Mouse (Mus musculus): ENCODE data around the gene Ppp2ca. TPM values are rescaled to one million over a fixed set of nuclear protein-coding genes. Genes with fewer than 3 reads are reported as not detected.

Ppp2ca gene
- polyA plus RNA-seq, 1 experiment from 2014 or later, result 20.2 TPM

- 0 out of 2 replicates have a peak, but pooled peaks cover 3% of the 10 kb centered on the region for H3K4me1 ChIP-seq (ENCODE audit: control insufficient read depth, insufficient read depth, low read length)
- H3K36me3 ChIP-seq (ENCODE audit: control insufficient read depth, insufficient read depth, low read length), result no peaks in the 10 kb centered on the region
- H3K9ac ChIP-seq (ENCODE audit: low read depth, low read length), result no peak overlapping the region
- no peak for ATAC-seq
- 77% methylated on average over 8 of the region's 8 CpGs for whole genome bisulfite sequencing
- H3K27ac ChIP-seq (ENCODE audit: low read length), result no peak overlapping the region
- no peaks in the 10 kb centered on the region for H3K27me3 ChIP-seq (replicated peaks; ENCODE audit: control insufficient read depth, insufficient read depth, low read length)
- no peak overlapping the region for H3K4me3 ChIP-seq (ENCODE audit: low read length)
- no peaks in the 10 kb centered on the region for H3K9me3 ChIP-seq (ENCODE audit: control insufficient read depth, low read length)
- H3K4me2 ChIP-seq (ENCODE audit: low read depth, low read length), result no peak overlapping the region
Measured at GRCm38 (mm10) chr11:52073528-52074170, 24.8 kb upstream of the Ppp2ca start.

DNA sequence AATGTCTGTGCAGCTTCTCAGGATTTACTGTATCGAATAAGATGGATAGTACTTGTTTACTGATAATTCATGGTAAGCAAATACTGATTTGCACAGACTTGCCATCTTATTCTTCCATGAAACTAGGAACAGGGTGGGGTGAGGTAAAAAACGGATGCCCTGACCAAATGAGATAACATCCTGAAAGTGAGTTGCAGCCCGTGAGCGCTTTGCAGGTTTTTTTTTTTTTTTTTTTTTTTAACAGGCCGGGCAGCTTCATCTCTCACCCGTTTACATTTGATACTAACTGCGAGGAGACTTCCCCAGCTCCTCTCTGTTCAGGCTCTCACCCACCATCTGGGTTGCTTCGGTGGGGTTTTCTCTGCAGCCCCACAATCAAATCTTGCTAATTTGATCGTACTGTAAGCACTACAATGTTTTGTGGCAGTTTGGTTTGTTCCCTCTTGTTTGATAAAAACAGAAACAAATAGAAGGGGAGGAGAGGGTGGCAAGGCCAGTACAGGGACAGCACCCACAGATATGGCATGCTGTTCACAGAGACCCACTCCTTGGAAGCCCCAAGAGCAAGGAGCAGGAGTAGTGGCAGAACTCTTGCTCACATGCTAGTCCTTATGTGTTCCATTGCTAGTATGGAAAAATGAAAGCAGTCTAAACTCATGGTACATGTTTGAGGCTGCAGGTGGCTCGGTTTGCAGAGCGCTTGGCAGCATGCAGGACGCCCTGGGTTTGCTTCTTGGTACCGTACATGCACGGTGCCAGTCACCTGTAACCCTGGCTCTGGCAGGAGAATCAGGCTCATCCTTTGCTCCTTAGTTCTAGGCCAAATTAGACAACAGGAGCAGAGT lies 23.6 kb upstream of the Ppp2ca start:
- H3K27me3 ChIP-seq (replicated peaks; ENCODE audit: control insufficient read depth, insufficient read depth, low read length), result no peaks in the 10 kb centered on the region
- H3K27ac ChIP-seq (ENCODE audit: low read length), result no peak overlapping the region
- H3K4me2 ChIP-seq (ENCODE audit: low read depth, low read length), result no peak overlapping the region
- 0 out of 2 replicates have a peak, but pooled peaks cover 3% of the 10 kb centered on the region for H3K4me1 ChIP-seq (ENCODE audit: control insufficient read depth, insufficient read depth, low read length)
- WGBS, result 56% methylated on average over 14 of the region's 14 CpGs
- H3K4me3 ChIP-seq (ENCODE audit: low read length), result no peak overlapping the region
- ATAC-seq, result no peak
- H3K9me3 ChIP-seq (ENCODE audit: control insufficient read depth, low read length), result no peaks in the 10 kb centered on the region
- H3K36me3 ChIP-seq (ENCODE audit: control insufficient read depth, insufficient read depth, low read length), result no peaks in the 10 kb centered on the region
- H3K9ac ChIP-seq (ENCODE audit: low read depth, low read length), result no peak overlapping the region

DNA sequence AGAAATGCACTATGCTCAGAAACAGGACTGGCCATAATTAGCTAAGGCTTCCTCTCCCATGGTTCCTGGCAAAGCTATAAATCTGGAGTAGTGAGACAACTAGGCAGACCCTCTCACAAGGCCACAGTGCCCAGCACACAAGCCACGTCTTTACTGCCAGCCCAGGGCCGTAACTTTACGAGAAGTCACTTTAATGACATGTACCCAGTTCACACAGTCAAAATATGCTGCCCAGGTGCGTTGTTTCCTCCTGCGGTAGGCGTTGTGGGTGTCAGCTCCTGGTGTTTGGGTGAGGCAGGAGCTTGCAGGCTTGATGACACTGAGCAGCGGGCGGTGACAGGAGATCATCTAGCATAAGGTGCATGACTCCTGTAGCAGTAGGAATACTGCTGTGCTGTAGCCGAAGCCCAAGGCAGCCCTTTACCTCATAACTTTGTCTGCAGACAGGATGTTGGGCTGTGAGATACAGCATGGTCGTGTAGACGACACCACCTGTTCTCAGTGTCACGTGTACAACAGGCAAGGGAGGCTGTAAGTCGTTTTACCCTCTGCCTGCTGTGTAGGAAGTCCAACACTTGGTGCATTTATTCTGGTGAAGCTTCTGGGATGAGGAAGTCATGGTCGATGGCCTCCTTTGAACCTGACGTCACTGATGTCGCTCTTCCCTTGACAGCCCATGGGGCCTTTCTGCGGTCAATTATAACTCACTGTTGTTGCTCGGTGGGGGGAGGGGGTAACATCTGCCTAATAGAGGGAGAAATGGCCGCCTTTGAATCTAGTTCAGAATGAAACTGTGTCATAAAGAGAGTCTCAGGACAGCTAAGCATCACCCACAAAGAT lies 22.5 kb upstream of the Ppp2ca start:
- H3K27ac ChIP-seq (ENCODE audit: low read length), result no peak overlapping the region

GRCm38 (mm10) chr11:52076742-52077352 lies 21.6 kb upstream of the Ppp2ca start:
- ATAC-seq, result no peak
- Histone ChIP-seq H3K36me3 (ENCODE audit: control insufficient read depth, insufficient read depth, low read length) (no peaks in the 10 kb centered on the region), H3K9me3 (ENCODE audit: control insufficient read depth, low read length) (no peaks in the 10 kb centered on the region), H3K4me2 (ENCODE audit: low read depth, low read length) (no peak overlapping the region), H3K27ac (ENCODE audit: low read length) (no peak overlapping the region), H3K4me3 (ENCODE audit: low read length) (no peak overlapping the region), H3K27me3 (replicated peaks; ENCODE audit: control insufficient read depth, insufficient read depth, low read length) (no peaks in the 10 kb centered on the region), H3K4me1 (ENCODE audit: control insufficient read depth, insufficient read depth, low read length) (0 out of 2 replicates have a peak, but pooled peaks cover 3% of the 10 kb centered on the region), H3K9ac (ENCODE audit: low read depth, low read length) (no peak overlapping the region)
- 86% methylated on average over 6 of the region's 6 CpGs for WGBS

More for the DNA sequence above, 22.5 kb upstream of the Ppp2ca start:
- Histone ChIP-seq H3K4me2 (ENCODE audit: low read depth, low read length) (no peak overlapping the region), H3K27me3 (replicated peaks; ENCODE audit: control insufficient read depth, insufficient read depth, low read length) (no peaks in the 10 kb centered on the region), H3K4me1 (ENCODE audit: control insufficient read depth, insufficient read depth, low read length) (0 out of 2 replicates have a peak, but pooled peaks cover 3% of the 10 kb centered on the region), H3K4me3 (ENCODE audit: low read length) (no peak overlapping the region), H3K9me3 (ENCODE audit: control insufficient read depth, low read length) (no peaks in the 10 kb centered on the region), H3K36me3 (ENCODE audit: control insufficient read depth, insufficient read depth, low read length) (no peaks in the 10 kb centered on the region), H3K9ac (ENCODE audit: low read depth, low read length) (no peak overlapping the region)
- WGBS, result 64% methylated on average over 19 of the region's 19 CpGs
- no peak for ATAC-seq

DNA sequence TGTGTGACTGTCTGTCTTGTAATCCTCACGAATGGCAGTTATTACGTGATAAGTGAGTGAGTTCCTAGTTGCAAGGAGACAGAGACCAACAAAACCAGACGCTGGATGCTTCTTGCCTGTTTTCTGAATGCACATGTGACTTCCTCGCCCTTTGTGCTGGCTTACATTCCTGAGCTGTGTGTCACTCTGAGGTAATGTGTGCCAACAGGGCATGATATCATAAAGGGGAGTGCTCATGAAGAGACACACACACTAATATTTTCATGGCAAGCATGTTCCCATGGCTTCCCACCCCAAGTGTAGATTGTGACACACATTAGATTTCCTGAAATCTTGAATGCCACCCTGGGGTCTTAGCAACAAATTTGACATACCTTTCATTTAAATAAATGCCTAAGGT lies 20.5 kb upstream of the Ppp2ca start:
- Histone ChIP-seq H3K9me3 (ENCODE audit: control insufficient read depth, low read length) (no peaks in the 10 kb centered on the region), H3K27ac (ENCODE audit: low read length) (no peak overlapping the region), H3K4me1 (ENCODE audit: control insufficient read depth, insufficient read depth, low read length) (0 out of 2 replicates have a peak, but pooled peaks cover 3% of the 10 kb centered on the region), H3K9ac (ENCODE audit: low read depth, low read length) (no peak overlapping the region), H3K27me3 (replicated peaks; ENCODE audit: control insufficient read depth, insufficient read depth, low read length) (no peaks in the 10 kb centered on the region), H3K36me3 (ENCODE audit: control insufficient read depth, insufficient read depth, low read length) (no peaks in the 10 kb centered on the region), H3K4me2 (ENCODE audit: low read depth, low read length) (no peak overlapping the region), H3K4me3 (ENCODE audit: low read length) (no peak overlapping the region)
- peak; percentile 55; the same call in 1 of the 2 replicates for ATAC-seq
- 70% methylated on average over 4 of the region's 4 CpGs for WGBS

DNA sequence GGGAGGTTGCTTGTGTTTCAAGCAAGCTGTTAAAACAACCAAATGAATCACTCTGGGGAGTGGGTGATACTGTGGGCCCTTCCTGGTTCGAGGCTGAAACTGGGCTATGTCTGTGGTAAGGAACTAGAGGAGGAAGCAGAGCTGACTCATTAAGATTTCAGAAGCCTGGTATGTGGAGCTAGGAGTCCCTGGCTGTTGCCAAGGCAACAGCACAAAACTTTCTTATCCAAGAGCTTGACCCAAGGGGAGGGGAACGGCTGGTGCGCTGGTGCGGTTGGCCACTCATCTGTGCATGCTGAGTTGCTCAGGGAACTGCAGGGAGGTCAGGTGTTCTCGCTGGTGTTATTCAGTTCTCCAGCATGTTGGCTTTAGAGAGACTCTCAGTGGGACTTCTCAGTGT lies 18.5 kb upstream of the Ppp2ca start:
- Histone ChIP-seq H3K4me3 (ENCODE audit: low read length) (no peak overlapping the region), H3K27me3 (replicated peaks; ENCODE audit: control insufficient read depth, insufficient read depth, low read length) (no peaks in the 10 kb centered on the region), H3K4me1 (ENCODE audit: control insufficient read depth, insufficient read depth, low read length) (0 out of 2 replicates have a peak, but pooled peaks cover 3% of the 10 kb centered on the region), H3K4me2 (ENCODE audit: low read depth, low read length) (no peak overlapping the region), H3K36me3 (ENCODE audit: control insufficient read depth, insufficient read depth, low read length) (no peaks in the 10 kb centered on the region), H3K27ac (ENCODE audit: low read length) (no peak overlapping the region), H3K9ac (ENCODE audit: low read depth, low read length) (no peak overlapping the region), H3K9me3 (ENCODE audit: control insufficient read depth, low read length) (no peaks in the 10 kb centered on the region)
- peak; percentile 50 for ATAC-seq
- WGBS, result 29% methylated on average over 5 of the region's 5 CpGs

DNA sequence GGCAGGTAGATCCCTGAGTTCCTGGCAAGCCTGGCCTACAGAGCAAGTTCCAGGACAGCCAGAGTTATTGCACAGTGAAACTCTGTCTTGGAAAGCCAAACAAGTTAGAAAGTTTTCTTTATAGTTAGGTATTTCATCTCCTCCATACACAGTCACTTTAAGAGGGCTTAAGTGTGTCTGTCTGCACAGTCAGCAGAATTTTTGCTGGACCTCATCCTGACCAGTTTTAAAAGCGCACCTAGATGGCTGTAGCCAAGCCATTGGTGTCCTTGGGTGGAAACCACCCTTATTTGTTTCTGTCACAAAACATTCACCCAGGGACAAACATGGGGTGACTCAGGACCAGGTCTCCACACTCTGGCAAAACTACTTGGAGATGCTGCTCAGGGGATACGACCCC lies 17.8 kb upstream of the Ppp2ca start:
- WGBS, result 89% methylated on average over 2 of the region's 2 CpGs
- no peaks in the 10 kb centered on the region for H3K9me3 ChIP-seq (ENCODE audit: control insufficient read depth, low read length)
- no peak overlapping the region for H3K4me3 ChIP-seq (ENCODE audit: low read length)
- H3K27me3 ChIP-seq (replicated peaks; ENCODE audit: control insufficient read depth, insufficient read depth, low read length), result no peaks in the 10 kb centered on the region
- no peak overlapping the region for H3K27ac ChIP-seq (ENCODE audit: low read length)
- H3K4me2 ChIP-seq (ENCODE audit: low read depth, low read length), result no peak overlapping the region
- no peaks in the 10 kb centered on the region for H3K36me3 ChIP-seq (ENCODE audit: control insufficient read depth, insufficient read depth, low read length)
- H3K9ac ChIP-seq (ENCODE audit: low read depth, low read length), result no peak overlapping the region
- no peak for ATAC-seq
- H3K4me1 ChIP-seq (ENCODE audit: control insufficient read depth, insufficient read depth, low read length), result 0 out of 2 replicates have a peak, but pooled peaks cover 2% of the 10 kb centered on the region

- Histone ChIP-seq H3K4me2 (ENCODE audit: low read depth, low read length) (no peak overlapping the region), H3K27me3 (replicated peaks; ENCODE audit: control insufficient read depth, insufficient read depth, low read length) (no peaks in the 10 kb centered on the region), H3K27ac (ENCODE audit: low read length) (no peak overlapping the region), H3K9me3 (ENCODE audit: control insufficient read depth, low read length) (no peaks in the 10 kb centered on the region), H3K9ac (ENCODE audit: low read depth, low read length) (no peak overlapping the region), H3K36me3 (ENCODE audit: control insufficient read depth, insufficient read depth, low read length) (no peaks in the 10 kb centered on the region), H3K4me3 (ENCODE audit: low read length) (no peak overlapping the region), H3K4me1 (ENCODE audit: control insufficient read depth, insufficient read depth, low read length) (no peaks in the 10 kb centered on the region; the same call in 1 of the 2 replicates)
- WGBS, result 52% methylated on average over 4 of the region's 4 CpGs
- no peak for ATAC-seq
Measured at GRCm38 (mm10) chr11:52085857-52086203, 12.7 kb upstream of the Ppp2ca start.
